Mouse (Mus musculus): ENCODE data around the gene Cyb5d2.
A peak's percentile ranks its signal among the peaks of the same experiment; 100 is the strongest.

Cyb5d2 gene

DNA sequence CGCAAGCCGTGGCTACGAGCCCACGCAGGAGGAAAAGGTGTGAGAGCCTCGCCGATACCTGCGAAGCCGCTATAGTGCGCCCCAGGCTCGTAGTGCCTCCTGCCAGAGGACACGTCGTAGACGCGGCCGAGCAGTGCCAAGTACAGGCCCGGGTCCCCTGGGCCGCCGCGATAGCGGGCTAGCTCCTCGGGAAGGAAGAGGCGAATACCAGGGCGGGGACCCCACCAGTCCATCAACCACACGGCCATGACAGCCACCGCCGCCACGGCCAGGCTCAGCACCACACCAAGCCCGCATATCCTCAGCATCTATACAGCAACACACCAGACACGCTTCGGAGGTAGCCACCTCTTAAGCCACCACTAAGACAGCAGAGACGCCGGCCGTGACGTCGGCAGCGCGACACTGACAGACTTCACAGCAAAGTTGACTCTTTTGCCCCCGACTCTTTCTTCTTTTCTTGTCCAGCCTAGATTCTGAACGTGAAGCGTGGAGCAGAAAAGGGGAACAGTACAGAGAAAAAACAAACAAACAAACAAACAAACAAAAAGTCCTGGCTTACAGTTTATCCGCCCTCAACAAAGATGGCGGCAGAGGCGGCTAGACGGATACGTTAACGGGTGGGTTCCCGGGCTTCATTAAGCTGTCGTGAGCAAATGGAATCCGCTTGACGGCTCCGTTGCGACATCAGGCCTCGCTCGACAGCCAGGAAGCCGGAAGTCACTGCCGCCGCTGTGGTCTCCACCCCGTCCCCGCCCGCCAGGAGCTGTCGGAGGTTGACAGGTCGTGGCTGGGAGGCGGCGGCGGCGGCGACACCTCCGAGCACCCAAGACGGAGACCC is at the start of gene Cyb5d2, which contains the start of gene Zzef1:
Cyb5d2 (minus strand) TSS at position 688 of the 841 bp plus-strand sequence.
Zzef1 (plus strand) TSS at position 772 of the 841 bp plus-strand sequence.
- peak; percentile 86 to 97 for DNase-seq (ENCODE audit: low spot score in 2 of 2)

DNA sequence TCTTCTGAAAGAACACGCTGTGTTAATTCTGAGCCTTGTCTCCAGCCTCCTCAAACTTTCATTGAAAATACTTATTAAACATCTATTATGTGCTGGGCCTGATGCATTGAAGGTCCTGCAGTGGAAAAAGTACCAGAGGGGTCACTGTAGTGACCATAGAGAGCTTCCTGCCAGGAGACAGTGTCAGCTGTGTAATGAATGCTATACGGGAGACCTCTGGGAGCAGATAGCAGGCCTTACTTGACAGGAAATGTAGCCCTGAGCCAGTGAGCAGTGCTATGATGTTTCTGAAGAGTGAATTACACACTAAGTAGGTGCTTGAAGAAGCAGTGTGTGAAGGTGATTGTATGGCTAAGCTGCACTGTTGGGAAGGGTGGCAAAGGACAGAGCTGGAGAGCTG is 49.6 kb upstream of the Cyb5d2 start:
- DNase-seq (ENCODE audit: low spot score in 2 of 2), result no peak

DNA sequence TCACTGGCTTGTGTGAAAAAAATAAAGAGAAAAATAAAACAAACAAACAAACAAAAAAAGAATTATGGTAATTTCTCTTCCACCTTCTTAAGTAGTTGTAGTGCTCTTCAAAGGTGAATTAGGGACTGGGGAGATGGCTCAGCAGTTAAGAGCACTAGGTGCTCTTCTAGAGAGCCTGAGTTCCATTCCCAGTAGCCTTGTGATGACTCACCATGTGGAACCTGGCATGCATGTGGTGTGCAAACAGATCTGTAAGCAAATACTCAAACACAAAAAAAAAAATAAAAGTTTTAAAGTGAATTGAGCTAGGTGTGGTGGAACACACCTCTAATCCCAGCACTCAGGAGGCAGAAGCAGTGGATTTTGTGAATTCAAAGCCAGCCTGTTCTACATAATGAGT is 47.6 kb upstream of the Cyb5d2 start:
- no peak for DNase-seq (ENCODE audit: low spot score in 2 of 2)

DNA sequence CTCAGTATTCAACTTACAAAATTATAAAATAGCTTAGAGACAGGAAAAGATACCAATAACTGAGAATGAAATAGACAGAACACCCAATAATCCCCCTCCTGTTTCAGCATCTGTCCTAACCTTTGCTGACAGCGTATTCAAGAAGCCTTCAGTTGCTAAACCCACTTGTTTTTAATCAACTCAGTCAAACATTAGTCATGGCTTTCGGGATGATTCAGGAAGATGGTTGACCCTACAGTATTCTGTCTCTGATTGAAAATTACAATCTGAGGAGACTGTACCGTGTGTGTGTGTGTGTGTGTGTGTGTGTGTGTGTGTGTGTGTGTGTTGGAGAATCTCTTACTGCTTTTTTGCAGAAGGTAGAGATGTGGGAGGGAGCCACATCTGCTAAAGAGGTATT is 46.8 kb upstream of the Cyb5d2 start:
- no peak for DNase-seq (ENCODE audit: low spot score in 2 of 2)

DNA sequence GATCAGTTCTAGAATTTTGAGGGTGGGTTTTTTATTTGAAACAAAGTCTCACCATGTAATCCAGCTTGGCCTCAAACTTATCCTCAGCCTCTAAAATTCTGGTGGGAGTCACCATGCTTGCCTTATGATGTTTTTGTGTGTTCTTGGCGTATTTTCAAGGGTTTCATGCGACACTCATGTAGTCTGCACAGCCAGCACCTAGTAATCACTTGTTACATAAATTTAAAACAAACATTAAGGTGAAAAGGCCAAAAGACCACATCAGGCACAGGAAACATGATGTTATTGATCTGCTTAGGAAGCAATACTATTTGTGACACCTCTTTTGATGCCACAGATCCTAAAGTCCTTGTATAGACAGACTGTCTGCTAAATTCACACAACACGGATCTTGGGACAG is 33.9 kb upstream of the Cyb5d2 start:
- no peak for DNase-seq (ENCODE audit: low spot score in 2 of 2)

DNA sequence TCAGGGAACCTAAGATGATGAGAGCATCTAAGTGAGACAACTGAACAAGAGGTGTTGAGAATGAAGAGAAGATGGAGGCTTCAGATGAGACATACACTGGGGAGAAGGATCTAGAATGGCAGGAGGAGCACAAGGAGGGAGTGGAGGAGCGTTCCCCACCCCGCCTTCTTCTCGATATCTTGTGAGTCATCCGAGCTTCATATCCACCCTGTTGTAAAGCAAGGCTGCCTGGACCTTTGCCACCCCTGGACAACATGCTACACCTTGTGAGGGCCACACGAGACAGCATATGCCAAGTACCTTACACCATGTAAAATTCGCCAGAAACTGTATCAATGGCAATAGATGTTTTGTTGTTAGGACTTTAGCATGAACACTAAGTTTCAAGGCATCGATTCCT is 25.1 kb upstream of the Cyb5d2 start:
- DNase-seq (ENCODE audit: low spot score in 2 of 2), result no peak

DNA sequence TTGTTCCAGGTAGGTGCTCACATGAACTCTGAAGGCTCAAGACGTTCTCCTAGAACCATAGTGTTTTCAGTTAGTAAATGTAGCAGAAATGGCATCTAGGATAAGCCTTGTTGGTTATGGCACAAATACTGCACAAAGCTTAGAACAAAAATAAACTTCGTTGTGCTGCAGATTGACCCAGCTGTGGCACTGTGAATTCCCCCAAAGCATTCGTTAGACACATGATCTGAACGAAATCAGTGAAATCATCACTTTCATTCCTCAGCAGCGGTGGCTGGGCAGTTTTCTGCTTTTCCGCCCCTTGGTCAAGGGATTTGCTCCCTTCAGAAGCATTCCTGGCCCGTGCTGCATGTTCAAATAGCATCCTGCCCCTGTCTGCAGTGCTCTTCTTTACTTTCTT is 22.1 kb upstream of the Cyb5d2 start:
- DNase-seq (ENCODE audit: low spot score in 2 of 2), result no peak

DNA sequence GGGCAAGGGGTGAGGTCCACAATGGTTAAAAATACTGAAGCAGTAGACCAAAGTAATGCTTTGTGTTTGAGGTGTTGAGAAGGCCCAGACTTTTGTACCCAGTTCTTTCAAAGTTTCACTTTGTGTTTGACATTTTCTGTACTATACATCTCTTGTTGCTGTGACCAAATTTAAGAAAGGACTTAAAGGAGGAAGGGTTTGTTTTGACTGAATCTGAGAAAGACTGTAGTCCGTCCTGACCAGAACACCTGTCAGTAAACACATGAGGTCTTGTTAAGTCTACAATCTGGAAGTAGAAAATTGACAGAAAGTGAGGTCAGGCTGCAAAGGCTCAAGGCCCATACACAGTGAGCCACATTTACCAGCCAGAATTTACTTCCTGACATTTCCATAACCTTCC is 20.9 kb upstream of the Cyb5d2 start:
- no peak for DNase-seq (ENCODE audit: low spot score in 2 of 2)

DNA sequence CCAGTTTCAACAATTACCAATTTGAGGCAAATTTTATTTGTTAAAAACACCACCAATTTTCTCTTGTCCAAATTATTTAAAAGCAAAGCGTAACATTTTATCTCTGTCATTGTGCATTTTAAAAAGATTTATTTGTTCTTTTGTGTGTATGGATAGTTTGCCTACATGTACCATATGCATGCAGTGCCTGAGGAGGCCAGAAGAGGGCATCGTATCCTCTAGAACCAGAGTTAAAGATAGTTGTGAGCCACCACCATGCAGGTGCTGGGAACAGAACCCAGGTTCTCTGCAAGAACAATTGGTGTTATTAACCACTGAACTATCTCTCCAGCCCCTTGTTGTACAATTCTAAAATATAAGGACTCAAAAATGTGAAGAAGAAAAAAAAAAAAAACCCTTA is 18.2 kb upstream of the Cyb5d2 start:
- peak in 1 of 2 experiments; percentile 50 for DNase-seq (ENCODE audit: low spot score in 2 of 2)

DNA sequence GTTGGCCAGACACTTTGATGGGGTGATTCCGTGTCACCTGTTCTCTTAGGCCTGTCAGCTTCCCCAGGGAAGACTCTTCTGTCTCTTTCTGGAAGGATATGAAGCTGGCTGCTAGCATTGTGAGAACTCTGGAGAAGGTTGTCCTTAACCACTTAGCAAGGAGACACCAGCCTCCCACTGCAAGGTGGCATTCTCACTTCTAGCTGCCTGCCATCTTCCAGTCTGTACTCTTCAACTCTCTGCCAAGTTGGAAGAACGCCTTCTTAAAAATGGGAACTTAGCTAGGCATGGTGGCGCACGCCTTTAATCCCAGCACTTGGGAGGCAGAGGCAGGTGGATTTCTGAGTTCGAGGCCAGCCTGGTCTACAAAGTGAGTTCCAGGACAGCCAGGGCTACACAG is 17.7 kb upstream of the Cyb5d2 start:
- no peak for DNase-seq (ENCODE audit: low spot score in 2 of 2)

DNA sequence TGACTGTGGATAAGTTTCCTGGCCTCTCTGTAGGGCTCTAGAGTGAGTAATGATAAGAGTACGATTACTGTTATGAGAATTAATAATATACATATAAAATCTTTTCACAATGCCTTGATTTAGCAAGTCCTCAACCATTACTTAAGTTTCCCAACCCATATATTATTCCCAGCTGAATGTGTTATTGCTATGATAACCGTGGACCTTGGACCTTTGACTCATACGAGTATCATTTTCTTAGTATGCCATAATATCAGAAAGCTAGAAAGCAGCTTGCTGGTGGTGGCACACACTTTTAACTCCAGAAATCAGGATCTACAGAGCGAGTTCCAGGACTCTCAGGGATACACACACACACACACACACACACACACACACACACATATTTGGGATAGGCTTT is 12.1 kb upstream of the Cyb5d2 start:
- DNase-seq (ENCODE audit: low spot score in 2 of 2), result no peak

DNA sequence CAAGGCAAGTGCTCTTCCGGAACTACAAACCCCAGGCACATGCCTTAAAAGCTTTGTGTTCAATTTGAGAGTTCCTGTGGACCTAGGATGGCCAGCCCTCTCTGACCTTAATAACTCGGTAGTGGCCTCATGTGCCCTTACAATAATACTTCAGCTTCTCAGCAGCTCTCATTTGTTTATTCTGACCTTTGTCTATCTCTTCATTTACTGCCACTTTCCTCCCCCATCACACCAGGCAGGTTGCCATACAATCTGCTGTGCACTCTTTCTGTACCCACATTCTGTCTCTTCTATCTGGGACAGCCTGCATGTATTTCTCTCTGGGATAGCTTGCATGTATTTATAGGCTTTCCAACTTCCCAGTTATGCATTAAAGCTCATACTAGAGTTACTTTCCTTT is 10.6 kb upstream of the Cyb5d2 start:
- no peak for DNase-seq (ENCODE audit: low spot score in 2 of 2)

DNA sequence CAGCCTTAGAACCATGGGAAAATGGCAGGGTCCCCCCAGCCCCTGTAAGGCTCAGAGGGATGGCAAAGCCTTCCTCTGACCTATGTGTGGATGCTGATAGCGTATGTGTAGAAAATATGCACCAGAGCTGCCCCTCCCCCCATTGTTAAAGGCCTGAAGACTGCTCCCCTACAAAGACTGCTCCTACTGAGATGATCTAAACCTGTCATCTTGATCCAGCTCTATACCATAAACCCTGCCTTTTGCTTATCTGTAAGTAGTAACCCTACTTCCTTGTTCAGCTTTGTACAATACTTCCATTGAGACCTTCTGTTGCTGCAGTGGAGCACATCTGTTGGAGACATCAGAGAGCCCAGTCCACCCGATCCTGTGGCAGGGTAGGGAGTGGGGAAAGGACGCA is 9.3 kb upstream of the Cyb5d2 start:
- DNase-seq (ENCODE audit: low spot score in 2 of 2), result no peak

DNA sequence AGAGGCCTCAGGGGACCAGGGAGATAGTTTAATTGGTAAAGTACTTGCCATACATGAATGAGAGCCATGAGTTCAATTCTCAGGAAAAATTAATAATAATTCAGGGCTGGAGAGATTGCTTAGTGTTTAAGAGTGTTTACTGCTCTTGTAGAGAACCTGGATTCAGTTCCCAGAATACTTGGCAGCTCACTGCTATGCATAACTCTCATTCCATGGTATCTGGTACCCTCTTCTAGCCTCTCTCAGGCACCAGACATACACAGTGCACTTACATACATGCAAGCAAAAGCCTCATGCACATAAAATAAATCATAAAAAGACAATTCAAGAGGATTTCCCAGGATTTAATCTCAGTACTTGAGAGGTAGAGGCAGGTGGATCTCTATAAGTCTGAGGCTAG is 8.6 kb upstream of the Cyb5d2 start:
- no peak for DNase-seq (ENCODE audit: low spot score in 2 of 2)

DNA sequence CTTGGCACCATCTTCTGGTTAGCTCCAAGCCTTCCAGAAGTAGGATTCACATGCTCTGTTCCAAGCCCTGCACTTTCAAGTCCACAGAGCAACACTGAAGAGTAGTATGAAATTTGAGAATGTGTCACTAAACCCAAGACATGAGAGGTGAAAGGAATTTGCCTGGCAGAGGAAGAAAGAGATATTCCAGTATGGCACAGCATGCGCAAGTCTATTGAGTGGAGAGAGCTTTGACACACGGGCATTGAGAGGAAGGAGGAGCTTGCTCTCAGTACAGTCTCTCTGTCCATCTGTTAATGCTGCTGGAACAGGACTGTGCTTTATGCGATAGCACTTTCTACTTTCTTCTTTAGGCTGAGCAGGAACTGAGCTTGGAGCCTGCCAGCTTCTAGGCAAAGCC is 7.1 kb upstream of the Cyb5d2 start:
- DNase-seq (ENCODE audit: low spot score in 2 of 2), result no peak

DNA sequence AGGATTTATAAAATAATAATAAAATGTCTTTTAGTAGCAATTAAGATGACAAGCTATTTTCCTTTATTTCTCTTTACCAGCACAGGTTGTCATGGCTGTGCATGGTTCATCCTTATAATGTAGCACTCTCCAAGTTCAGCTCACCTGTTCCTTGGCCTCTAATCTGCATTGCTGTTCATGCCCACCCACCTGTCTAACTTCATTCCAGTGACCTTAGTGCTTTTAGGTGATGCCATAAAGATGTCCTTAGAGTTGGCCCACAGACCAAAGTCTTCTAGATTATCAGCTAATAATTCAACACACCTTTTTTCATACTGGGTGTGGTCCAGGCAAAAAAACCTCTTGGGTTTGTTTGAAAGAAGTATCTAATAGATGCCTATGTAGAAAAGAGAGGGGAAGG is 5.2 kb upstream of the Cyb5d2 start:
- no peak for DNase-seq (ENCODE audit: low spot score in 2 of 2)

DNA sequence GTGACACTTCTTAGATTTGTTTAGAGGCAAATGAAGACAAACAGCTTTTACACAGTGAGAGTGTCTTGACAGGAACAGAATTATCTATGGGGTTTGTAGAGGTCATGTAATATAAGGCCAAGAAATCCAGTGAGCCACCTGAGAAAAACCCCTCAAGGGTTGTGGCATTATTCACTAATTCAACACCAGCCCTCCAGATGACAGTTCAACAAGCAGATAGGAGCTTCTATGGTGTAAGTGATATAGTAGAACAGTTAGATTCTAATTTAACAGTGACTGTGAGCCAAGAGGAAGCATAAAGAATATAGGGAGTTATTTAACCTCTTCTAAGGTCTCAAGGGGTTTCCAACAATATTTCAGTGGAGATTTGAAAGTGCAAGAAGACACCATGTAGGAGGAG is 2.2 kb upstream of the Cyb5d2 start:
- DNase-seq (ENCODE audit: low spot score in 2 of 2), result no peak

DNA sequence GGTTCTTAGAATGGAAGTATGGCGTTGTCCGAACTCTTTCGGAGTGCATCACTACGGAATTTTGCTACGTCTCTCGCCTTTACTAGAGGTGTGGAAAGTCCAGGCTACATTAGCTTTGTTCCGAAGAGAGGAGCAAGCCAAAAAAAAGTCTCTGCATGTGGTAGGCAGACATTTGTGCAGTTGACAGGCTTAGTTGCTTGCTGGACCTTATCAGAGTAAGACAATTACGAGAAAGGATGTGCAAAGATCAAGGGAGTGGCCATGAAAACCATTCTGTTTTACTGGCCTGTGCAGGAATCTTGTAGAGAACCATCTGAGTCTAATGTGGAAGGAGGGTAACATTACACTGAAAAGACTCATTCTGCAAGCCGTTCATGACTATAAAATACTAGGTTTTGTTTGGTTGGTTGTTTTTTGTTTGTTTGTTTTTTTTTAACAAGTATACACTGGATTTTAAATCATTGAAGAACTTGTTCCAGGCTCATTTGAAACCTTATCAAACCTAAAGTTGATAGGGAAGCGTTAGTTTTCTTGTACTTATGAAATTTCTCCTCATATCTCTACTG is 914 bp upstream of the Cyb5d2 start:
- no peak for DNase-seq (ENCODE audit: low spot score in 2 of 2)

DNA sequence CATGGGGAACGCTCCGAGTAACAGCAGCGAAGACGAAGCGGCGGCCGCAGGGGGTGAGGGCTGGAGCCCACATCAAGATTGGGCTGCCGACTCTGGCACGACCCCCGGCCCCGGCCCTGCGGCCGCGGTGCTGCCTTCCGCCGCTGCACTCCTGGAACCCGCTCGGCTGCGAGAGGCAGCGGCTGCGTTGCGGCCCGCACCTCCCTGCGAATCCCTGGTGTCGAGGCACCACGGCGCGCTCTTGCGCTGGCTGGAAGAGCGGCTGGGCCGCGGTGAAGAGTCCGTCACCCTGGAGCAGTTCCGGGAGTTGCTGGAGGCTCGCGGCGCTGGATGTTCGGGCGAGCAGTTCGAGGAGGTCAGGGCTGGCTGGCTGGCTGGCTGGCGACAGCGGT is 350 bp upstream of the Cyb5d2 start:
- DNase-seq (ENCODE audit: low spot score in 2 of 2), result no peak

DNA sequence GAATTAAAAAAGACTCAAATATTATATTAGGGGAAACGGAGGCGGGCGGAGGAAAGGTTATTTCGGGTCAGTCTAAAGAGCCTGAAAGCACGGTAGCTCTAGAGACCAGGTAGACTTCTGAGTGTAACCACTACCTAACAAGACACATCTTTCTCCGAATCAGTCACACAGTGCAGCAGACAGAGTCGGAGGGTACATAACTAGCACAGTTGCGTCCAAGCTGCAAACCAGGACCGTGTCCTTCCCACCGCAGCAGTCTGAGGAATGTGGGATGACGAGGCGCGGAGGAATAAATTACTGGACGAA is 840 bp downstream of the Cyb5d2 start:
- no peak for DNase-seq (ENCODE audit: low spot score in 2 of 2)

DNA sequence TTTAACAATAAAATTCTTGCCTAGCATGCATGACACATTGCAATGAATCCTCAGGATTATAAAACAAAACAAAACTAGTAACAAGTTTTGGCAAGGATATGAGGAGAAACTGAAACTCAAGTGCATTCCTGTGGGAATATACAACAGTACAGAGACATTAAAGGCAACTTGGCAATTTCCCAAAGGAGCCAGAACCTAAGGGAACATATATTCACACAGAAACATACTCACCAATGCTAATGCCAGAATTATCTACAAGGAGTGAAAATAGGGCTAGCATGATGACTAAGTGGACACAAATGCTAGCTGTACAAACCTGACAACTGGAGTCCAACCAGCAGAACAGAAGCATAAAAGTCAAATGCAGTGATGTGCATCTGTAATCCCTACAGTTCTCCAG is 3.9 kb downstream of the Cyb5d2 start:
- DNase-seq (ENCODE audit: low spot score in 2 of 2), result no peak

DNA sequence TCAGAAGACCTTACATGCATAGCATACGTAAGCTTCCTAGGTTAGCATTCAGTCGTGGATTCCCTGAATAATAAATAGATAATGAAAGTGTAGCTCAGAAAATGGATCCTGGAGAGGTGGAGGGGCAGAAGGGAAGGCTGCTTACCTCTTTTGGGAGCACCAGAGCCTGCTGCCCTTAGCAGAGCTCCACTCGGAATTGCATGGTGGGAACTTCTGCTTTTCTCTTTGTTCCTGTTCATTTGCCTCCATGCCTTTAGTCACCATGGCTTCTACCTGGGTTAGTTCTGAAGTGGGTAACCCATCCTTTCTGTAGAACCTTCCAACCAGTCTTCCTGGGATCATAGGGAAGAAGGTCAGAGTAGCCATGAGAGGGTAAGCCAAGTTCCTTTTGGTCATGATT is 13.4 kb downstream of the Cyb5d2 start:
- no peak for DNase-seq (ENCODE audit: low spot score in 2 of 2)

DNA sequence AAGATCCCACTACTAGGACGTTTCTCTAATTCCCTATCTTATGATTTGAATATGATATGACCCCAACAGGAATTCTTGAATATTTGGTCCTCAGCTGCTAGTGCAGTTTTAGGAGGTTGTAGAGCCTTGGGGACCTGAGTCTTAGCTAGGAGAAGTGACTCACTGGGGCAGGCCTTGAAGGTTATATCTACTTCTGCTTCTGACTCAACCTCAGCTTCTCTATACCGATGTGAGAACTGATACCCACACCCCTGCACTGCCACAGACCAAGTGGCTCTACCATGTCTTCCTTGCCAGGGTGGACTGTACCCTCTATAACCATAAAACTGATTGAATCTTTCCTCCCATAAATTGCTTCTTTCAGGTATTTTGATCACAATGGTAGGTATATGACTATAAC is 13.8 kb downstream of the Cyb5d2 start:
- DNase-seq (ENCODE audit: low spot score in 2 of 2), result no peak

DNA sequence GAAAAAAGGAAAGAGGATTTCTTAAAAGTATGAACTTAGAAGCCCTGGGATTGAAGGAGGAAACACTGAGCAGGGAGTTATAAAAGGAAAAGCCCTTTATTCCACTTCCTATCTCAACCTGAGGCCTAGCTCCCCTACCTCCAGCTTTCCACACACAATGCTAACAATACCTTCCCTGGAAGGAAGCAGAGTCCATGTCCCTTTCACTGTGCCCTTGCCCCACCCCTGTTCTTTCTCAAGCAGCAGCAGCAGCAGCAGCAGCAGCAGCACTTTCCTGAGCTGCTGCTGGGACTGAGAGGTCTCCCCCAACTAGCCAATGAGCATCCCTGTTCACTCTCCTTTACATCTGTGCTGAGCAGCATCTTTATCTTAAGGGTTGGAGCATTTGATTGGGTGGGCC is 17.0 kb downstream of the Cyb5d2 start:
- no peak for DNase-seq (ENCODE audit: low spot score in 2 of 2)
